Mouse (Mus musculus) spleen, adult 18-20 months (tissue): ENCODE measurements around the gene Snn.

Source experiments
- DNase-seq, 2 experiments: peaks; one replicate each; pipeline ENCODE4 v3.0.0; 2022; ENCODE audit warnings: mixed read lengths in 2 of 2

Snn gene

DNA sequence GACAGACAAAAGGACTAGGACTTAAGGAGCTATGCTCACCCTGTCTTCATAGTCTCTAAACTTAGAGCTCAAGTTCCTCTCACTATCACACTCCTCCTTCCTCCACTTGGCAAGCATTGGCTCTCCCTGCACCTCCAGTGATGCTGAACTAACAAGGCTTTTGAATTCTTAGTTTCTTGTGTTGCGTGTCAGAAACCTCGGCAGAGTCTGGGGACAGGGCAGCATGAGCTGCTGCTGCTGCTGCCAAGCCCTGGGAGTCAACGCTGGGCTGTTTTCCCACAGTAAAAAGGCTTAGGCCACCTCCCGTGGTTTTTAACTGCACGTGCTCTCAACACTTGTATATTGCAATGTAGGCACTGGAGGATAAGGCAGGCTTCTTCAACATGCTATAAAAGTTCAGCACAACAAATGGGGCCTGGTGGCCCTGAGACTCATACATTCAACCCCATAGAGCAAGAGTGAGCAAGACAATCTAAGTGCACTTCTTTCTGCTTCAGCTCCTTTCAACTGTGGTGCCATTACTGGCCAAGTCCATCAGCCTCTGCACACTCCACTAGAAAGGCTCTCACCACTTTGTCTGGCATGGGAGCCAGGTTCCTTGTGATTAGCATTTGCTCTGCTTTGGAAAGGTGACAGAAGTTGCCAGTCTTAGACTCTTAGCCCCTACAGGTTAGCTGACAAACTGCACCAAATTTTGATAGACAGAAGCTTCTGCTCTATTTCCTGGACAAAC is 26.3 kb downstream of the Snn start:
- no peak for DNase-seq

DNA sequence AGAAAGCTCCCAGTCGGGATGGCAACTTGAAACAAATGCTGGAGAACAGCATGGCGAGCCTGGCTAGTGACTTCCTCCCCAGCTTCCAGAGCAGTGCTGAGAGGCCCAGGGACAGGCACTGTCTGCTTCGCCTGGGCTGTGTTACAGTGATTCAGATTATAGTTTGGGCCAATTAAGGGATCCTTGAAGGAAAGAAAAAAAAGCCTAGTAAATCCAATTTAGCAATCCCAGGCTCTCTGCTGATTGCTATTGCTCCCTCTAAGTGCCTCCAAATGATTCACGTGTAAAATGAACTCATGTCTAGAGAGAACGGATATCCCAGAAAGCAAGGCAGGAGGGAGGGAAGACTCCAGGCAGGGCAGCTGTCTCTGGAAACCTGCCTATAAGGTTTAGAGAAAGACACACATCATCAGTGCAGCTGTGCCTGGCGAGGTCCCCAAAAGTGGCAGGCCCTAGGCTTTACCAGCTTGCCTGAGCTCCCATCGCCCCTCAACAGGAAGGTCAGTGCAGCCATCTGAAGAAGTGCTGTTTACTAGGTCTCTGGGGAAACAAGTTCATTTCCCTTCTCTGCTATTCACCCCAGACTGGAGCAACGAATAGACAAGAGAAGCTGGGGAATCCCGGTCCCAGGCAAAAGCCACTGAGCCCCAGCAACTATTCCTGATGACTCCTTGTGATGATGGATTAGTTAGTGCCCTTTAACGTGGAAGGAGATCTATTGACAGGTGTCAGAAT is 30.3 kb downstream of the Snn start:
- DNase-seq: peak; percentile 44 to 61

- no peak for DNase-seq
Observed at GRCm38 (mm10) chr16:11092061-11092460, 31.3 kb downstream of the Snn start.

GRCm38 (mm10) chr16:11092523-11092922 is 31.8 kb downstream of the Snn start:
- no peak for DNase-seq

- DNase-seq: no peak
Observed at GRCm38 (mm10) chr16:11093717-11094386, 33.1 kb downstream of the Snn start.

DNA sequence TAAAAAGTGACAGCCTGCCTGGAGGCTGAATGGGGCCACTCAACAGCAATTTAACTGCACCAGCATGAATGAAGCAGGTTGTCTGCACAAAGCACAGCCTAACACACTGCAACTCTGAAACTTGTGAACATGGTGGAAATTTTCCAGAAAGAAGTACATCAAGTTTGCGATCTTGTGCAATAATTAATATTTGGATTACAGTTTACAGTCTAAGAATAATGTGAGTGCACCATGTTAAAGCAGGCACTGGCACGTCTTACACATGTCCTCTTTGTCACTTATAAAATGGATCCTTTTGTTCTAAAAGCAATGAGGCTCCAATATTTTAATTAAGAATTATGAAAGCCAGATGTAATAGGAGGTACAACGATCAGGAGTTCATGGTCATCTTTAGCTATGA is 36.6 kb downstream of the Snn start:
- no peak for DNase-seq

DNA sequence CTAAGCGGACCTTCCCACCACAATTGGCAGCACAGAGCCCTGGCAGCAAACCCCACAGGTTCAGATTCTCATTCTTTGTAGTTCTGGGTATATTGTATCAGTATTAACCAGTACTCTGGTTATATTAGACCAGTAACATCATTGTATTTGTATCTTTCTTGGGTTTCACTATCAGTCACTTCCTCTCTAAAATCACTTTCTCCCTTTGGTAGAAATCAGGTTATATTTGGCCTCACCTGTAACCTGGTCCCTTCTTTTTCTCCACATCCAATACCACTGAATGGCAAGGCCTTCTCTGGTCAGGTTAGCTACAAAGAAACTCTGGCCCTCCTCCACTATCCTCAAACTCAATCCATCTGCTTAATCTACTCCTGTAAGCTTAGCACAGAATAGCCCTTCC is 44.2 kb downstream of the Snn start:
- no peak for DNase-seq

- no peak for DNase-seq
Observed at GRCm38 (mm10) chr16:11109198-11109740, 48.5 kb downstream of the Snn start.

- DNase-seq: no peak
Observed at GRCm38 (mm10) chr16:11122625-11123024, 61.9 kb downstream of the Snn start.

DNA sequence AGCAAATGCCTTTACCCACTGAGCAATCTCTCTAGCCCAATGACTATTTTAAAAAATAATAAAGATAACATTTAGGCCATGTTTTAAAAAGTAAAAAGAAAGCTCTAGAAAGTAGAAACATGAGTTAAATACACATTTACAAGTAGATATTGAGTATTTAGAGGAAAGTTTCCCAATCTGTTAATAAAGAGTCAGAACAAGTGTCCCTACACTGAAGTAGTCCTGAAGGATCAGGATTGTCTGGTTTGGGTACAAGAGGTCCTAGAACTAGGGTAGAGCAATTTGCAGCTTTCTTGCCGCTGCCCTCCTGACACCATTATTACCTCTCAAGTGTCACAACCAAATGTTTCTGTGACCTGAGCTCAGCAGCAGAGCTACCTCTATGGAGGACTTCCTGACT is 63.4 kb downstream of the Snn start:
- no peak for DNase-seq
